In the genomic region with DNA sequence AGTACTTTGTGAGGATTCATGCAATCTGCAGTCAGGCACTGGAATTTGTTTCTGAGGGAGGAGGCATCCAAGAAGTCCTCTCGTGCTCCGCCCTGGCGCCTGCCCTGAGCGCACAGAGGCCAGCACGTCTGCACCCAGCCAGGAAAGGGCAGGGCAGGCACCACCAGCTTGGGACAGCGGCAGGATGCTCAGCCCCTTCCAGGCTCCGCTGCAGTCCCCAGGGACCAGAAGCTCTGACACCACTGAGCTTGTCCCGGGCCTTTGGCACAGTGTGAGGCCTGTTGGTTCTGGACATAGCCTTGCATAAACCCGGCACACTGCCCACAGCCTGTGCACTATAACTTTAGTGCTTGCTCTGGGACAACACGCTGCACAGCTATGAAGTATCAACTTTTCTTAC, we compare ENCODE assay signal across 11 mouse cellular contexts. TPM values are rescaled to one million over a fixed set of nuclear protein-coding genes. Genes with fewer than 3 reads are reported as not detected.
DNase-seq lines count a peak whose midpoint lies in the region; ATAC-seq and TF ChIP-seq lines count a peak whose summit lies in the region.
"Had no signal": no experiment of that assay in that cellular context is flagged by ENCODE, and none has a peak within 500 bp of the region (broad histone marks: within the 10 kb centered on the region; RNA-seq: fewer than 3 reads in every experiment).

No protein-coding gene starts in this region.

- no peak overlapping the region for H3K4me2 ChIP-seq in midbrain, postnatal 0 days (ENCODE audit: low read depth, low read length, poor library complexity, severe bottlenecking)
- H3K4me2 ChIP-seq in midbrain, embryonic 15.5 days = no peak overlapping the region
- no peak overlapping the region for H3K4me2 ChIP-seq in heart, embryonic 15.5 days

- H3K27me3 ChIP-seq in midbrain, postnatal 0 days (ENCODE audit: insufficient read depth, low read length) = no peaks in the 10 kb centered on the region
- H3K27me3 ChIP-seq in midbrain, embryonic 15.5 days (replicated peaks) = no peaks in the 10 kb centered on the region
- no peaks in the 10 kb centered on the region for H3K27me3 ChIP-seq in heart, embryonic 15.5 days
- no peaks in the 10 kb centered on the region for H3K27me3 ChIP-seq in limb, embryonic 10.5 days (ENCODE audit: low read depth, poor library complexity, severe bottlenecking)
- H3K27me3 ChIP-seq: CH12.LX had no signal

- no peaks in the 10 kb centered on the region for H3K36me3 ChIP-seq in midbrain, postnatal 0 days (ENCODE audit: insufficient read depth, low read length)
- no peaks in the 10 kb centered on the region for H3K36me3 ChIP-seq in midbrain, embryonic 15.5 days (replicated peaks)
- H3K36me3 ChIP-seq in heart, embryonic 15.5 days = no peaks in the 10 kb centered on the region
- H3K36me3 ChIP-seq in limb, embryonic 10.5 days = no peaks in the 10 kb centered on the region

- H3K9me3 ChIP-seq in midbrain, postnatal 0 days (ENCODE audit: low read length) = no peaks in the 10 kb centered on the region
- no peaks in the 10 kb centered on the region for H3K9me3 ChIP-seq in midbrain, embryonic 15.5 days
- no peaks in the 10 kb centered on the region for H3K9me3 ChIP-seq in heart, embryonic 15.5 days (replicated peaks)
- H3K9me3 ChIP-seq in limb, embryonic 10.5 days (replicated peaks) = no peaks in the 10 kb centered on the region

- ATAC-seq in midbrain, postnatal 0 days (ENCODE audit: low FRiP score) = peak; percentile 23; the same call in 1 of the 2 replicates
- ATAC-seq in midbrain, embryonic 15.5 days (replicated peaks) = no peak
- 0 out of 2 replicates have a peak, but pooled peaks have one; percentile 39 for ATAC-seq in heart, embryonic 15.5 days (replicated peaks; ENCODE audit: insufficient number of reproducible peaks, insufficient read depth, low FRiP score, low read depth)
- ATAC-seq in frontal cortex, adult (ENCODE audit: low TSS enrichment) = no peak

- WGBS in midbrain, postnatal 0 days = 72% methylated on average over 10 of the region's 10 CpGs
- 70% methylated on average over 10 of the region's 10 CpGs for WGBS in midbrain, embryonic 15.5 days
- 53% methylated on average over 10 of the region's 10 CpGs for WGBS in heart, embryonic 15.5 days
- 67% methylated on average over 10 of the region's 10 CpGs for WGBS in limb, embryonic 10.5 days

- H3K27ac ChIP-seq in midbrain, postnatal 0 days (ENCODE audit: low read depth, low read length) = no peak overlapping the region
- no peak overlapping the region for H3K27ac ChIP-seq in midbrain, embryonic 15.5 days
- no peak overlapping the region for H3K27ac ChIP-seq in heart, embryonic 15.5 days
- H3K27ac ChIP-seq in limb, embryonic 10.5 days = peak overlapping the region; percentile 62
- H3K27ac ChIP-seq: macrophage had no signal

- H3K4me3 ChIP-seq in midbrain, postnatal 0 days (ENCODE audit: low read depth, low read length) = no peak overlapping the region
- no peak overlapping the region for H3K4me3 ChIP-seq in midbrain, embryonic 15.5 days
- no peak overlapping the region for H3K4me3 ChIP-seq in heart, embryonic 15.5 days
- H3K4me3 ChIP-seq in limb, embryonic 10.5 days = no peak overlapping the region

- H3K4me1 ChIP-seq in midbrain, postnatal 0 days (ENCODE audit: insufficient read depth, low read length) = no peaks in the 10 kb centered on the region
- no peaks in the 10 kb centered on the region for H3K4me1 ChIP-seq in midbrain, embryonic 15.5 days
- 0 out of 2 replicates have a peak, but pooled peaks cover 4% of the 10 kb centered on the region for H3K4me1 ChIP-seq in heart, embryonic 15.5 days (replicated peaks)
- H3K4me1 ChIP-seq in limb, embryonic 10.5 days = peaks cover 14% of the 10 kb centered on the region

- TF ChIP-seq CTCF in midbrain, postnatal 0 days (IDR thresholded peaks at IDR 0.05) = no peak

- H3K9ac ChIP-seq in midbrain, postnatal 0 days (replicated peaks; ENCODE audit: low read length, poor library complexity, severe bottlenecking) = no peak overlapping the region
- H3K9ac ChIP-seq in midbrain, embryonic 15.5 days = no peak overlapping the region
- no peak overlapping the region for H3K9ac ChIP-seq in heart, embryonic 15.5 days

- DNase-seq in midbrain, postnatal 0 days (ENCODE audit: low spot score) = no peak
- DNase-seq in limb, embryonic 10.5 days (ENCODE audit: low spot score) = no peak
- DNase-seq in right cerebral cortex, adult 2 months (ENCODE audit: low spot score in 2 of 2) = no peak
- DNase-seq in liver = no peak
- no peak for DNase-seq in Muller cell, postnatal 12 days (ENCODE audit: inconsistent ontology term)
- DNase-seq: thymus, postnatal 14 days had no signal

RNA-seq across cellular contexts. Expression of a gene that starts 24.3 kb away (rescaled TPM):
- total RNA-seq in midbrain, postnatal 0 days (2014; rRNA removed) = 65.4 and 92.2 TPM in 2 replicates
- polyA plus RNA-seq in midbrain, postnatal 0 days (2015; fragmentation: Nextera tagmentation; extraction: Ambion mirVana) = 46.6 and 48.9 TPM in 2 replicates
- 40.8 and 45.1 TPM in 2 replicates for polyA plus RNA-seq in midbrain, embryonic 15.5 days (2015; fragmentation: Nextera tagmentation; extraction: Ambion mirVana)
- 29.8 and 31.6 TPM in 2 replicates for polyA plus RNA-seq in heart, embryonic 15.5 days (2015; fragmentation: Nextera tagmentation; extraction: Ambion mirVana)
- 8.6 and 13.0 TPM in 2 replicates for polyA plus RNA-seq in limb, embryonic 10.5 days (2016; fragmentation: Nextera tagmentation; extraction: Ambion mirVana)

Comparison
In these comparisons a context has a peak if more than half of its experiments do, and no peak if none do; other contexts are left out.
1. ATAC-seq: peak in midbrain, postnatal 0 days (single experiment) and heart, embryonic 15.5 days (single experiment); none in midbrain, embryonic 15.5 days (single experiment) and frontal cortex, adult (single experiment).